Comparison of ENCODE assay signal across 16 mouse cellular contexts in the genomic region with DNA sequence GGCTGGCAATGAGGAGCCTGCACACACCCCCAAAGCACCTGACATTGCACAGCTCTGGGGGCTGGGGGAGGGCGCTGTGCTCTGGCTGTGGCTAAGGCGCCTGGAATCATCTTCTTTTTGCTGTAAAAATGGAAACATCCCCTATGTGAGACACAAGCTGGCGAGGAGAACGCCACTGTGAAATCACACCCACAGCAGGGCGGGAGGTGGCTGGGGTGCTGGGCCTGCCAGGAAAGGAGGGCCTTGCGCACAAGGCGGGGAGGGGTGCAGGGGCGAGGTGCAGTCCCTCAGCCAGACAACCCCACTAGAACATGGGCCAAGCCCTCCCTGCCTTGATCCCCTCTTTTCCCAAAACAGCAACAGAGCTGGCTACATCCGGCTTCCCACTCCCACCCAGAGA. TPM values are rescaled to one million over a fixed set of nuclear protein-coding genes. Genes with fewer than 3 reads are reported as not detected.
DNase-seq lines count a peak whose midpoint lies in the region; ATAC-seq and TF ChIP-seq lines count a peak whose summit lies in the region.
"Had no signal": no experiment of that assay in that cellular context is flagged by ENCODE, and none has a peak within 500 bp of the region (broad histone marks: within the 10 kb centered on the region; RNA-seq: fewer than 3 reads in every experiment).

No protein-coding gene starts in this region.

- intact Hi-C loops in left cerebral cortex, postnatal 4 days (cut with DNase I) = loop anchor here (5.0 kb wide), 1 partner anchor 46 kb away; a partner anchor contains a TSS
- intact Hi-C loops in heart, postnatal 36 days (cut with DNase I) = loop anchor here (2.0 kb wide), 1 partner anchor 36 kb away; no protein-coding TSS in a partner anchor

- peak; percentile 66 for ATAC-seq in forebrain, postnatal 0 days
- ATAC-seq in CD4-positive, CD25-positive, alpha-beta regulatory T cell, adult 4 months = no peak

- H3K27ac ChIP-seq in forebrain, postnatal 0 days (ENCODE audit: low read depth, low read length) = no peak overlapping the region
- H3K27ac ChIP-seq: heart, adult 2 months; kidney, embryonic 15.5 days; limb, embryonic 12.5 days had no signal

- no peaks in the 10 kb centered on the region for H3K4me1 ChIP-seq in forebrain, postnatal 0 days (ENCODE audit: insufficient read depth)

- no peaks in the 10 kb centered on the region for H3K27me3 ChIP-seq in forebrain, postnatal 0 days (ENCODE audit: insufficient read depth, low read length)

- no peak for TF ChIP-seq CTCF in forebrain, postnatal 0 days (IDR thresholded peaks at IDR 0.05; ENCODE audit: low read depth)

- no peak overlapping the region for H3K4me3 ChIP-seq in forebrain, postnatal 0 days (ENCODE audit: low read depth, low read length)
- H3K4me3 ChIP-seq: heart, adult 2 months; kidney, embryonic 15.5 days; limb, embryonic 12.5 days had no signal

- H3K9me3 ChIP-seq in forebrain, postnatal 0 days (ENCODE audit: low read length) = no peaks in the 10 kb centered on the region
- H3K9me3 ChIP-seq: kidney, embryonic 15.5 days; limb, embryonic 12.5 days had no signal

- peak; percentile 72 for DNase-seq in left cerebral cortex, adult 11 months (ENCODE audit: low spot score)
- no peak for DNase-seq in left cerebral cortex, postnatal 4 days
- DNase-seq in forebrain, postnatal 0 days = no peak
- DNase-seq in layer of hippocampus, adult 9-11 months = peak; percentile 83
- peak; percentile 79 to 84 for DNase-seq in right cerebral cortex, adult 2 months (ENCODE audit: low spot score in 2 of 2)
- no peak for DNase-seq in spleen, postnatal 4 days (ENCODE audit: low spot score in 2 of 2)
- DNase-seq in heart, postnatal 36 days = no peak

- H3K36me3 ChIP-seq in forebrain, postnatal 0 days (ENCODE audit: insufficient read depth) = no peaks in the 10 kb centered on the region
- H3K36me3 ChIP-seq: kidney, embryonic 15.5 days; limb, embryonic 12.5 days had no signal

- no peak overlapping the region for H3K9ac ChIP-seq in forebrain, postnatal 0 days
- H3K9ac ChIP-seq: kidney, embryonic 15.5 days; limb, embryonic 12.5 days had no signal

- 61% methylated on average over 9 of the region's 9 CpGs for WGBS in forebrain, postnatal 0 days

- H3K4me2 ChIP-seq in forebrain, postnatal 0 days (ENCODE audit: low read depth) = no peak overlapping the region
- H3K4me2 ChIP-seq: kidney, embryonic 15.5 days; limb, embryonic 12.5 days had no signal

RNA-seq across cellular contexts. Expression of a gene that starts 44.4 kb away (rescaled TPM):
- not detected for total RNA-seq in left cerebral cortex, postnatal 4 days (2021)
- not detected in 2 replicates for total RNA-seq in forebrain, postnatal 0 days (2014; rRNA removed)
- polyA plus RNA-seq in forebrain, postnatal 0 days (2015; fragmentation: Nextera tagmentation; extraction: Ambion mirVana) = 0.11 TPM in 1 of 2 replicates, not detected in the other
- not detected for polyA plus RNA-seq in CD4-positive, CD25-positive, alpha-beta regulatory T cell, adult 4 months (2017; shearing (Covaris generic))
- not detected for total RNA-seq in heart, postnatal 36 days (2021)
- total RNA-seq: adrenal gland, postnatal 25 days; heart, adult 2 months; heart, postnatal 4 days had no signal
- polyA plus RNA-seq: cerebellum, adult 2 months; heart, adult 2 months; kidney, embryonic 15.5 days; limb, embryonic 12.5 days; stomach, embryonic 14.5 days had no signal

RNA-seq across cellular contexts. Expression of a gene that starts 45.8 kb away (rescaled TPM):
- total RNA-seq in left cerebral cortex, postnatal 4 days (2021) = 10 to 100 TPM; 63.1 to 63.3 TPM
- total RNA-seq in forebrain, postnatal 0 days (2014; rRNA removed) = 28.0 and 36.7 TPM in 2 replicates
- polyA plus RNA-seq in forebrain, postnatal 0 days (2015; fragmentation: Nextera tagmentation; extraction: Ambion mirVana) = 30.0 and 33.5 TPM in 2 replicates
- not detected for polyA plus RNA-seq in CD4-positive, CD25-positive, alpha-beta regulatory T cell, adult 4 months (2017; shearing (Covaris generic))
- 1 to 10 TPM; 2.1 to 6.0 TPM for total RNA-seq in heart, postnatal 36 days (2021)
- total RNA-seq: adrenal gland, postnatal 25 days; CH12.LX had no signal

Comparison
In these comparisons a context has a peak if more than half of its experiments do, and no peak if none do; other contexts are left out.
1. DNase-seq: peak in left cerebral cortex, adult 11 months (single experiment), layer of hippocampus, adult 9-11 months (single experiment) and right cerebral cortex, adult 2 months (2 of 2); none in left cerebral cortex, postnatal 4 days (single experiment), forebrain, postnatal 0 days (single experiment), spleen, postnatal 4 days (0 of 2) and heart, postnatal 36 days (0 of 2).